Mouse (Mus musculus) myocyte (in vitro differentiated cells): ENCODE data around the gene Polk. TPM values are rescaled to one million over a fixed set of nuclear protein-coding genes. Genes with fewer than 3 reads are reported as not detected.

Experiments
- H3K27me3 ChIP-seq: one replicate; pipeline ENCODE4 v1.6.1; 2011; ENCODE audit not compliant: control insufficient read depth, insufficient read depth, insufficient read length
- H3K36me3 ChIP-seq: one replicate; pipeline ENCODE4 v1.6.1; 2011; ENCODE audit not compliant: control insufficient read depth, insufficient read depth
- H3K4me2 ChIP-seq: one replicate; pipeline ENCODE4 v1.6.1; 2011; ENCODE audit warnings: low read depth, control low read depth
- H3K4me3 ChIP-seq: one replicate; pipeline ENCODE4 v1.5.1; 2011; ENCODE audit warnings: mild to moderate bottlenecking, control low read depth, moderate library complexity
- H3K79me2 ChIP-seq: one replicate; pipeline ENCODE4 v1.6.1; 2011; ENCODE audit not compliant: control insufficient read depth, insufficient read depth
- H3ac ChIP-seq: one replicate; pipeline ENCODE4 v1.6.1; 2011; ENCODE audit not compliant: control insufficient read depth, insufficient read length
- CEBPB ChIP-seq: IDR thresholded peaks from 2 replicates; pipeline ENCODE4 v1.6.1; 2011; ENCODE audit warnings: mild to moderate bottlenecking, moderate library complexity; ENCODE audit not compliant: poor library complexity, insufficient read depth, severe bottlenecking
- E2F4 ChIP-seq: IDR thresholded peaks from one replicate; pipeline ENCODE4 v1.6.1; 2011; ENCODE audit warnings: mild to moderate bottlenecking, control low read depth, moderate library complexity; ENCODE audit not compliant: insufficient read depth
- MAX ChIP-seq: IDR thresholded peaks from one replicate; pipeline ENCODE4 v1.6.1; 2011; ENCODE audit warnings: low read depth, mild to moderate bottlenecking, control low read depth
- MYOD1 ChIP-seq, 3 experiments: IDR thresholded peaks; one replicate each; pipeline ENCODE4 v1.6.1; 2011; ENCODE audit warnings: control low read depth in 2 of 3, low read depth in 2 of 3, mild to moderate bottlenecking in 2 of 3, moderate library complexity in 1 of 3; ENCODE audit not compliant: insufficient read length in 2 of 3, control insufficient read depth in 1 of 3
- MYOG ChIP-seq, 3 experiments: IDR thresholded peaks; one replicate each; pipeline ENCODE4 v1.6.1; 2011; ENCODE audit warnings: control low read depth in 2 of 3, low read depth in 2 of 3, mild to moderate bottlenecking in 2 of 3; ENCODE audit not compliant: insufficient read length in 2 of 3, control insufficient read depth in 1 of 3, insufficient read depth in 1 of 3
- POLR2A ChIP-seq: IDR thresholded peaks from one replicate; pipeline ENCODE4 v1.6.1; 2011; ENCODE audit warnings: low read depth, mild to moderate bottlenecking, control low read depth, moderate library complexity; ENCODE audit not compliant: insufficient read length
- POLR2AphosphoS2 ChIP-seq: IDR thresholded peaks from one replicate; pipeline ENCODE4 v1.6.1; 2011; ENCODE audit warnings: low read depth, control low read depth; ENCODE audit not compliant: insufficient read length
- REST ChIP-seq: IDR thresholded peaks from one replicate; pipeline ENCODE4 v1.6.1; 2011; ENCODE audit warnings: mild to moderate bottlenecking, control low read depth, moderate library complexity; ENCODE audit not compliant: insufficient read depth, insufficient read length
- SRF ChIP-seq: IDR thresholded peaks from one replicate; pipeline ENCODE4 v1.6.1; 2011; ENCODE audit warnings: low read depth; ENCODE audit not compliant: control insufficient read depth, insufficient read length
- TCF12 ChIP-seq: IDR thresholded peaks from one replicate; pipeline ENCODE4 v1.6.1; 2011; ENCODE audit warnings: mild to moderate bottlenecking, control low read depth; ENCODE audit not compliant: poor library complexity, insufficient read depth, severe bottlenecking
- TCF3 ChIP-seq: IDR thresholded peaks from one replicate; pipeline ENCODE4 v1.6.1; 2011; ENCODE audit warnings: low read depth, control low read depth; ENCODE audit not compliant: insufficient read length
- USF1 ChIP-seq: IDR thresholded peaks from one replicate; pipeline ENCODE4 v1.6.1; 2011; ENCODE audit warnings: low read depth, mild to moderate bottlenecking, control low read depth, moderate library complexity
- polyA plus RNA-seq: library from polyadenylated mRNA; unstranded; fragments of >200 nt; fragmentation: generic; extraction: Trizol; gene quantifications from one replicate; pipeline ENCODE4 v1.2.1, GENCODE M21; 2012; ENCODE audit warnings: missing spikeins

Gene Polk
- 2.9 TPM for polyA plus RNA-seq

DNA sequence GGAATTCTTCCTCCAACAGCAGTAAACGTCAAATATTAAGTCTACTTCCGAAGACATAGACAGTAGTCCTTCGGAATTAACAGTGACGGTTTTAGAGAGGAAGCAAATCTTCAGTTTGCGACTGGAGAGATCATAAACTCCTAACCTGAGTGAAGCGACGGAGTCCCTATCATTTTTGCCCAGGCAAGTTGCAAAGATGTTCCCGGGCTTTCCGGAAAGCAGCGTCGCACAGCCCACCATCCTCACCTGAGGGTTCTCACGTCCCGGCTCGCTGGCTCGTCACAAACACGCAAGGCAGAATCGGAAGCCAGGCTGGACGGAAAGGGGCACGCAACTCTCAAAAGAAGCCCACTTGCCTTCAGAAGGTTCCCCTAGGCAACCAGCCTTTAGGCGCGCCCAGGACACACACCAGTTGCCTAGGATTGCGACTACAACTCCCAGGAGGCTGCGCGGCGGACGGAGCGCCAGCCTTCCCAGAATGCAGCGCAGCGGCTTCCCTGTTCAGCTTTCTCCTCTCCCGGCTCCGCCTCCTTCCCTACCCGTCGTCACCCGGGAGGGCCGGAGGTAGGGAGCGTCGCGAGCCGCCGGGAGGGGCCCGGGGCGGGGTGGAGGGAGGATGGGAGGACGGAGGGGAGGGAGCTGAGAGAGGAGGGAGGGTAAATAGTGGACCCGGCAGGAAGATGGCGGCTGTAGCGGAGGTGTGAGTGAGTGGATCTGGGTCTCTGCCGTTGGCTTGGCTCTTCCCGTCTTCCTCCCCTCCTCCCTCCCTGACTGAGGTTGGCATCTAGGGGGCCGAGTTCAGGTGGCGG, at the start of gene Polk, which contains the start of gene Col4a3bp:
Gene Polk, minus strand, starts transcription at position 499 of the 809 bp plus-strand sequence.
Gene Col4a3bp, plus strand, starts transcription at position 538 of the 809 bp plus-strand sequence.
- TF ChIP-seq CEBPB (no peak), POLR2A (peak; percentile 96), MYOD1 (IDR thresholded peaks at IDR 0.05; ENCODE audit: control insufficient read depth in 1 of 3, insufficient read length in 2 of 3, low read depth in 2 of 3) (peak in 1 of 3 experiments; percentile 0), SRF (peak; percentile 33), MYOG (IDR thresholded peaks at IDR 0.05; ENCODE audit: control insufficient read depth in 1 of 3, insufficient read depth in 1 of 3, insufficient read length in 2 of 3, low read depth in 2 of 3) (peak in 1 of 3 experiments; percentile 30), POLR2AphosphoS2 (peak; percentile 95), MAX (no peak)
- Histone ChIP-seq H3K79me2 (peaks cover 92% of the 10 kb centered on the region), H3ac (peak within 1 kb of the TSS; percentile 90), H3K4me2 (peak within 1 kb of the TSS; percentile 96), H3K27me3 (no peaks in the 10 kb centered on the region), H3K4me3 (peak within 1 kb of the TSS; percentile 82), H3K36me3 (no peaks in the 10 kb centered on the region)

DNA sequence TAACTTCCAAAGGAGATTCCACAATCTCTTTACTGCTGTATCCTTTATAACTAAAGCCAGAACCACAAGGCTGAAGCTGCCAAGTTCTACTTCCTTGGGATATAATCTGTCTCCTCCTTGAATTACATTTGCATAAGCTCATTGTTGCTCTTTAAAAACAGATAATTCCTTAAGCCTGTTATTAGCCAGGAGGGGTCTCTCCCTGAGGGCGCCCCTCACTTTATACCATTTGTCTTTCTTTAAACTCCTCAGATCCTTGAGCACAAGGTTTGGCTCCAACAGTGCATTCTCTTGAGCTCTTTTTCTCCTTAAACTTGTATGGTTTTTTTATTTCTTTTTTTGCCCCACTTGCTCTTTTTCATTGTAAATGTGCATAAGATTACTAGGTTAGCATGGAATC, 46.3 kb upstream of the Polk start:
- H3ac ChIP-seq, result no peak overlapping the region
- H3K4me3 ChIP-seq, result no peak overlapping the region
- H3K36me3 ChIP-seq, result no peaks in the 10 kb centered on the region
- H3K4me2 ChIP-seq, result no peak overlapping the region
- no peaks in the 10 kb centered on the region for H3K79me2 ChIP-seq
- no peaks in the 10 kb centered on the region for H3K27me3 ChIP-seq
- TF ChIP-seq TCF12 (no peak), REST (no peak), POLR2AphosphoS2 (no peak), E2F4 (no peak), USF1 (no peak), MAX (no peak), MYOD1 (IDR thresholded peaks at IDR 0.05; ENCODE audit: control insufficient read depth in 1 of 3, insufficient read length in 2 of 3, low read depth in 2 of 3) (no peak), MYOG (IDR thresholded peaks at IDR 0.05; ENCODE audit: control insufficient read depth in 1 of 3, insufficient read depth in 1 of 3, insufficient read length in 2 of 3, low read depth in 2 of 3) (no peak), TCF3 (no peak), CEBPB (no peak)

DNA sequence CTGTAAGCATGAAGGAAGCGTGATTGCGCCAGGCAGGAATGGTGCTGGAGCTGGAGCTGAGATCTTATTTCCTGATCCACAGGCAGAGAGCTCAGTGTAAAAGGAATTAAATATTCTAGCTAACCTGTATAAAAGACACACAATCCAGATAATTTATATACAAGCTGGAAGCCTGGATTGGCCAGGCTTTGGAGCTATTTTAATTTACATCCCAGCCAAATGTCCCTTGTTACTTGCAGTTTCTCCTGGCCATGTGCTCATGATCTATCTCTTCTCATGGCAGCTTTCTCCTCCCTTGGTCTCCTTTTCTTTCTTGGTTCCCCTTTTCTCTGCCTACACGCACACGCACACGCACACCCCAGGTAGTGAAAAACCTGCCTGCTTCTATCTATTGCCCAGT, 44.2 kb upstream of the Polk start:
- Histone ChIP-seq H3K4me2 (no peak overlapping the region), H3K36me3 (no peaks in the 10 kb centered on the region), H3K79me2 (peaks cover 14% of the 10 kb centered on the region), H3ac (no peak overlapping the region), H3K4me3 (no peak overlapping the region), H3K27me3 (no peaks in the 10 kb centered on the region)
- TF ChIP-seq USF1 (no peak), E2F4 (no peak)

DNA sequence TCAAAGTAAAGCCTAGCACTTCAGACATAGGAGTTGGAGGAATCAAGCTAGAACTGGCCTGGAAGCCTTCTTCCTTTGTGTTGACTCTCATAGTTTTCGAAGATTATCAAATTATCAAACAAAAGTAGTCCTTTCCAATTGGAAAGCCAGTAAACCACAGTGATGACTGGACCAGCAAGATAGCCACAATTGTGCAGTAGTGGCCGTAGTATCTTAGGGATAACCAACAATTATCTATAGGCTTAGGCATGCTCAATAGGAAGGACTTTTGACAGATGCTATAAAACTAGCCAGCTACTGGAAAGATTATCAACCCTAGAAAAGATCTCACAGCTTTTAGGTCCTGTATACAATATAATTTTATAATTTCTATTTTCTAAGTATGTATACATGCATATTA, 41.8 kb upstream of the Polk start:
- H3K79me2 ChIP-seq, result peaks cover 27% of the 10 kb centered on the region
- H3K36me3 ChIP-seq, result no peaks in the 10 kb centered on the region
- no peak for TF ChIP-seq CEBPB
- no peak for TF ChIP-seq MAX
- no peak for TF ChIP-seq POLR2AphosphoS2
- TF ChIP-seq POLR2A, result no peak
- no peak for TF ChIP-seq SRF
- TF ChIP-seq TCF3, result no peak
- TF ChIP-seq TCF12, result no peak
- no peak for TF ChIP-seq E2F4
- no peak for TF ChIP-seq REST

DNA sequence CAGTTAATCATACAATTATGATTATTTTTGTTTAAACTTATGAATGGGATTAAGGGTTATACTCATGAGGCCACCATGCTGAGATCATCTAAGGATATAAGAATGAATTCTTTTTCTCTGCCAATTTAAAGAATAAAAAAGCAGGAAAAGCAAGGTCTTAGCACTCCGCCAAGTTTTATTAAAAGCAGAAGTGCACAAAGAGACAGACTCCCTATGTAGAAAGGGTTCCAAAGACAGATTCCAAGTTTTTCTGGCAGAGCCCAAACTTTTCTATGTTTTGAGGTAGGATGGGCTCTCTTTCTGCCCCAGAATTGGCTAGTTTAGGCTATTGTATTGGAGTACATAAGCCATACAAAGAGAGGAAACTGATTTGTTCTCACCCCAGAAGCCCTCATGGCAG, 37.6 kb upstream of the Polk start:
- Histone ChIP-seq H3K79me2 (peaks cover 46% of the 10 kb centered on the region), H3K27me3 (no peaks in the 10 kb centered on the region), H3K36me3 (no peaks in the 10 kb centered on the region), H3K4me2 (no peak overlapping the region), H3K4me3 (no peak overlapping the region), H3ac (no peak overlapping the region)
- TF ChIP-seq E2F4 (no peak), TCF3 (no peak), POLR2A (no peak), SRF (no peak), MYOD1 (IDR thresholded peaks at IDR 0.05; ENCODE audit: control insufficient read depth in 1 of 3, insufficient read length in 2 of 3, low read depth in 2 of 3) (no peak), MYOG (IDR thresholded peaks at IDR 0.05; ENCODE audit: control insufficient read depth in 1 of 3, insufficient read depth in 1 of 3, insufficient read length in 2 of 3, low read depth in 2 of 3) (no peak), REST (no peak), POLR2AphosphoS2 (no peak), MAX (no peak), USF1 (no peak), CEBPB (no peak)

More for the DNA sequence above, 41.8 kb upstream of the Polk start:
- H3ac ChIP-seq, result no peak overlapping the region
- no peaks in the 10 kb centered on the region for H3K27me3 ChIP-seq
- H3K4me2 ChIP-seq, result no peak overlapping the region
- H3K4me3 ChIP-seq, result no peak overlapping the region
